Mouse (Mus musculus) olfactory bulb, adult 2 months (tissue): ENCODE results near the gene Slc45a3. TPM values are rescaled to one million over a fixed set of nuclear protein-coding genes. Genes with fewer than 3 reads are reported as not detected.

Source experiments
- H3K27ac ChIP-seq: fragments of 200-500 bp; 2 replicates; pipeline ENCODE4 v1.5.1; 2012; ENCODE audit warnings: low read depth, low read length; ENCODE audit not compliant: insufficient read depth
- H3K4me1 ChIP-seq: fragments of 200-500 bp; 2 replicates; pipeline ENCODE4 v1.6.1; 2012; ENCODE audit warnings: low read length; ENCODE audit not compliant: control insufficient read depth, insufficient read depth
- H3K4me3 ChIP-seq: fragments of 200-500 bp; 2 replicates; pipeline ENCODE4 v1.5.1; 2012; ENCODE audit warnings: mild to moderate bottlenecking, low read depth, low read length, moderate library complexity; ENCODE audit not compliant: insufficient read depth
- CTCF ChIP-seq: fragments of 200-500 bp; IDR thresholded peaks from 2 replicates; pipeline ENCODE4 v1.5.1; 2012; ENCODE audit warnings: low read depth, mild to moderate bottlenecking, low read length, moderate library complexity; ENCODE audit not compliant: insufficient read depth
- POLR2A ChIP-seq: fragments of 200-500 bp; IDR thresholded peaks from 2 replicates; pipeline ENCODE4 v1.6.1; 2012; ENCODE audit warnings: mild to moderate bottlenecking, low read depth, low read length, moderate library complexity; ENCODE audit not compliant: insufficient read depth
- WGBS: fragments of 180-500 bp; shearing (Covaris S2); methylation state at CpG from one replicate; pipeline ENCODE4 v1.1.7; 2018; 5-methylcytosine and 5-hydroxymethylcytosine counted together
- polyA plus RNA-seq: library from polyadenylated mRNA; stranded (reverse); fragments of >200 nt; gene quantifications from 2 replicates; pipeline ENCODE4 v1.2.4, GENCODE M21; 2012; ENCODE audit warnings: low replicate concordance; ENCODE audit not compliant: missing spikeins, insufficient read depth, insufficient read length

The Slc45a3 gene
- polyA plus RNA-seq, 1 experiment = not detected

DNA sequence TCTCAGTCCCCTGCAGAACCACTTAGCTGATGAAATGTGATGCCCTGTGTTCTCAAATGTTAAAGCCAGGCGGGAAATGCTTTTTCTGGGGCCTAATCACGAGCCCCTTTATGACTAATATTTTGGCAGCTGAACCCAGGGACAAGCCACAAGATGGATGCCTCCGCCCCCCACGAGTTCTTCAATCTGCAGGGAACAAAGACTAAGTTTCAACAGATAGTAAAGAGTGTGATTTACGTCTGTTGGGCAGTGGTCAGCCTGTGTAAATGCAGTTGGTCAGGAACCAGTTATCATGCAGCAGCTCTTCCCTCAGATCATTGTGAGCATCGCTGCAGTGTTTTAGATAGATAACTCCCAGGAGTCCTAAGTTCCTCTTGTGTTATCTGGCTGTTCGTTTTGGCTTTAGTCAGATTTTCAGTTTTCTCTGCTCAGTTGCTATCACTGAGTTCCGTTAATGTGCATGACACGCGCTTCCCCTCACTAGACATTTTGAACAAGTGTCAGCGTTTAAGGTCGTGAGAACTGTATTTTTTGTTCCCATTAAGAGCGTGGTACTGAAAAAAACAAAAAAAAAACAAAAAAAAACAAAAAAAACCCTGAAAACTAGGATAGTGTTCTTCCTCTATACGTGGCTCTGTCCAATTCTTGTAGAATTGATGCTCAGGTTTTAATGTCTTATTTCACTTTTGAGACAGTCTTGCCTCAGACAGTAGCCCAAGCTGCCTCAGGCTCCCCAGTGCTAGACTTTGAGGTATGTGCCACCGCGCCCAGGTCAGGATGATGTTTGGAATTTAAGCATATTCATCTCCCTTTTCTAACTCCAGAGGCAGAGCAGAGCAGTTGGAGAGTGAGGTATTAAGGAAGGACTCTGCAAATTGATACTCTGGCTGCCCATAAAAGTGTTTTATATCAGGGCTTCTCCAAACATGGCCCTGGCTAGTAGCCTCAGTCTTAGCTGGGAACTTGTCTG, 19.9 kb upstream of the Slc45a3 start:
- TF ChIP-seq POLR2A = no peak
- no peak for TF ChIP-seq CTCF
- WGBS = 80% methylated on average over 16 of the region's 16 CpGs
- H3K4me3 ChIP-seq = no peak overlapping the region
- no peaks in the 10 kb centered on the region for H3K4me1 ChIP-seq
- no peak overlapping the region for H3K27ac ChIP-seq

DNA sequence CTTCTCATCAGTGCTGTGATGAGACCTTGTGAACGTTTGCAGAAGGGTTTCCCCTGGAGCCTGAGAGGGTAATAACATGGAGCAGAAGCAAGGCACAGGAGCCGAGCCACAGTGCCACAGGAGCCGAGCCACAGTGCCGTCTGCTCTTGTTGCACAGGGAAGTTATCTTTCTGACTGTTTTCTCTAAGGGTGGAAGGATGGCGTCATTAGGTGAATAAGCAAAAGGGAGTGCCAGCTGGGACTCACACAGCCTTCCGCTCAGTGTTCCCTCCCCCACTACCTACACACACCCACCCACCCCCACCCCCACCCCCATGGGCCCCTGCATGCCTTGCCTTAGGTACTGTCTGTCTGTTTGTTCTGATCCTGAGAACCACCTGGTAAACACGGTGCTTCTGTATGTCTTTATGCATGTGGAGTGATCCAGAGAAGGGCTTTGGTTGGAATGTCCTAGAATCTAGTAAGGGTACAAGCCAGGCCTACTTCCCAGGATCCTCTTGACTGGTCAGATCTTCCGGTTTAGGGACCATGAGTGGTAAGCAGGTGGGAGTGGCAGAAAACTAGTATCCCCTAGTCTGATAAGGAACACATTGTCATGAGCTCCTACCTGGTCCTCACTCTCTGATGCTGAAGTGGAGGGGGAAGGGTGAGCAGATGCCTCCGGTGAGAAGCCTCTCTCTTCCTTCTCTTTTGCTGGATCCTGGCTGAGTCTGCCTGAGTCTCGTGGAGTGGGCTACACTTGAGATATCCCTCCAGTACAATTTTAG, 16.9 kb upstream of the Slc45a3 start:
- whole genome bisulfite sequencing = 75% methylated on average over 10 of the region's 10 CpGs
- no peaks in the 10 kb centered on the region for H3K4me1 ChIP-seq
- TF ChIP-seq CTCF (no peak), POLR2A (no peak)
- no peak overlapping the region for H3K4me3 ChIP-seq
- no peak overlapping the region for H3K27ac ChIP-seq

DNA sequence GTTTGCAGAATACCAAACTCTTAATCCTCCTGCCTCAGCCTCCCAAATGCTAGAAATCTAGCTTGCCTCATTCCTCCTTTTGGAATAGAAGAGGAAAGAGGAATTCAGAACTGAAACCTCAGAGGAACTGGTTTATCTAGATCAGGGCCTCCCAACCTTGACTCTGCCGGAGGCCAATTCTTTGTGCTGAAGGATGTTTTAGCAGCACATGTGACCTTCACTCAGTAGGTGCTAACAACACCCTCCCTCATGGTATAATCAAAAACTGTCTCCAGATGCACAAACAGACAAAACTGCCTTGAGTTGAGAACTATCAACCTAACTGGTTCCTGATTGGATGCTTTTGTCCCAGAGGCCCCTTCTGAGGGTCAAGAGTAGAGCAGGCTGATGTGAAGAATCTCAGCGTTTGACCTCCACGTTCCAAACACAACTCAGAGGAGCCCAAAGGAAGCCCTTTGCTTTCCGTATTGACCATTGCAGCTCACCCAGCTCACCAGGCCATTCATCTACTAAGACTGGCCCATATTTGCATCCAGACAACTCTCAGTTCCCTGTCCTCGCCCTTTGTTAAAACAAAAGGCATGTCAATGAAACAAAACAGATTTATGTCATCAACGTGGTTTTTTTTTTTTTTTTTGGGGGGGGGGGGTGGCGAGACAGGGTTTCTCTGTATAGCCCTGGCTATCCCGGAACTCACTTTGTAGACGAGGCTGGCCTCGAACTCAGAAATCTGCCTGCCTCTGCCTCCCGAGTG, 16.1 kb upstream of the Slc45a3 start:
- 89% methylated on average over 11 of the region's 11 CpGs for WGBS
- Histone ChIP-seq H3K4me3 (no peak overlapping the region), H3K4me1 (no peaks in the 10 kb centered on the region), H3K27ac (no peak overlapping the region)
- TF ChIP-seq CTCF = no peak

DNA sequence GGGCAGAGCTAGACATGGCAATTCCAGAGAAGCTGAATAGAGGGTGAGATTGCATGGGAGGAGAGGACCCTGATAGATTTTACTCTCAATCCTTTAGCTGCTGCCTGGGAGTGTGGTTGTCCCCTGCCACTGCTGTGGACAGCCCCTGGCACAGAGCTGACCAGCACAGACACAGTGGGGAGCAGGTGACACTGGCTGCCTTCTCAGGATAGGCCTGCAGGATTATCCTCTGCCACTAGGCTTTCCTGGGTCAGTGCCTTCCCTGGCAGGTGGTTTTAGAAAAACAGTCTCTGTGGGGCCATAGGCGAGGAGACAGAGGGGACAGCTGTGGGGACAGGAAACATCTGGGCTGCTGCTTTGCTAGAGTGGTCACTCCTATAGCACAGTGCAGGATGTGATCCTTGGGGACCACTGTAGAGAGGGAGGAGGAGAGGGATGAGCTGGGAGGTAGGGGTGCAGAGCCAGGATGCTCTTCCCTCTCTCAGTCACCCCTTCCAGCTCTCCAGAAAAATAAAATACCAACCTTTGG, 14.7 kb upstream of the Slc45a3 start:
- Histone ChIP-seq H3K27ac (no peak overlapping the region), H3K4me3 (no peak overlapping the region), H3K4me1 (0 out of 2 replicates have a peak, but pooled peaks cover 3% of the 10 kb centered on the region)
- no peak for TF ChIP-seq POLR2A
- no peak for TF ChIP-seq CTCF
- WGBS = 95% methylated on average over 1 of the region's 1 CpGs

DNA sequence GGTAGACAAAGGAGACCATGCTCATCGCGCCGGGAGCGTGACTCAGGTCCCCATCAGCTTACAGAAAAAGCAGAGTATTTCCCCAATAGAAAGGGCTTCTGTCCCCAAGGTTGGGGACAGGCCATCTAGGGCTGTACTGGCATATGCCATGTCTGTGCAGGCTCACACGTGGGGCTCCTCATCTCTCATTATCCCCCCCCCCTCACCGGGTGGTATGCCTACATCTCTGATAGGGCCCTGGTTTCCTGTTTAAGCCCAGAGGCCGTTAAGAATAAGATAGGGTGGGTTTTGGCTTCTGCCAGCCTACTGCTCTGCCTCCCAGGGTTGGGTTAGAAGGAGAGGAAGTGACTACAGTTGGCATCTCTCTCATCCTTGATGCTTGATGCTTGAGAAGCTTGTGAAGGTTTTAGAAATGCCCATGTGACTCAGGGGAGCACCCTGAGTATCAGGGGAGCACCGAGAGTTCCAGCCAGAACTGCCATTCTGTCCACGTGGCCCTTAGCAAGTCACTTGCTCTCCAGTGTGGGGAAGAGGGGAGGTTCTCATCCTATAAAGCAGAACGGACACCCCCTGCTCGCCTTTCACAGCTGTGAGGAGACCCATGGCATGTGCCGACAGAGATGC, 8.4 kb upstream of the Slc45a3 start:
- no peak overlapping the region for H3K27ac ChIP-seq
- TF ChIP-seq CTCF = no peak
- TF ChIP-seq POLR2A = no peak
- no peak overlapping the region for H3K4me3 ChIP-seq
- H3K4me1 ChIP-seq = peaks cover 13% of the 10 kb centered on the region
- 75% methylated on average over 12 of the region's 12 CpGs for WGBS

DNA sequence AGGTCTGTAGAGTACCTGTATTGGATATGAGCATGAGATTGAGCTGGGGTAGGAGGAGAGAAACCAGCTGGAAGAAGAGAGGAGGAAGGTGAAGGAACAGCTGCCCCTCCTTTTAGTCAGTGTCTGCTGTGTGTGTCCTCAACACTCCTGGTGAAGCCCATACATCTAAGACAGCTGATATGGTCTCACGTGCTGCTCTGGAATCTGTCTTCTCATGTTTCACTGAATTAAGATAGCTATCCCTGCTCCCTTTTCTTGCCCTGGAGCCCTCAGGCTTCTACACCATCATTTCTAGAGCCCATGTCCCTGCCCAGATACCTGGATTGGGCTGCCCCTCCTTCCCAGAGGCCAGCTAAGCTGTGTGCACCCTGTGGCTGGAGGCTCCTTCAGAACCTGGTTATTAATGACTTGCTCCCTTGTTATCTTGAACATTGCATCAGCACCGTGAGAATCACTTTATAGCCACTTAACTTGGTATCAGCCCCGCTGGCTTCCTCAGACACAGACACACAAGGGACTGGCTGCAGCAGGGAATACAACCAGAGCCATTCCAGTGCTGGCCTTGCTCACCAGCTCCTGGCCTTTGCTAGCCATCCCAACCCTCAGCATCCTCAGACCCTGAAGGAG, 7.5 kb upstream of the Slc45a3 start:
- no peak for TF ChIP-seq CTCF
- no peak for TF ChIP-seq POLR2A

DNA sequence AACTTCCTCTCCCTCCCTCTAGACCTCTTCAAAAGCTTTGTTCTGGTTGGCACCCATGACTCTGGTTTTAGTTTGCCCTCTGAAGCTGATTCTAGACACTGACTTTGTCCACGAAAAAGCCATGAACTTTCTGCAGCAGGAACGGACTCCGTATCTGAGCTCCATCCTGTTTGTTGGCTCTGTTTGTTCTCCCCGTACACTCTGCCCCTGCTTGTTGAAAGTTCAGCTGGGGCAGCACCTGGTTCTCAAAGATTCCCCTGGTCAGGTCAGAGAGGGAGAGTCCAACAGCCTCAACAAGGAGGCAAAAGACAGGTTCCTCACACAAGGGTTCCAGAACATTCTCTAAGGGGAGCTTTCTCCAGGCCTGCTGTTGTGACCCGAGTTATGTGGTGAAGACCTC, 5.4 kb upstream of the Slc45a3 start:
- TF ChIP-seq CTCF (no peak), POLR2A (no peak)
- Histone ChIP-seq H3K4me3 (no peak overlapping the region), H3K27ac (no peak overlapping the region), H3K4me1 (peaks cover 14% of the 10 kb centered on the region)
- WGBS = 92% methylated on average over 5 of the region's 5 CpGs

More for the DNA sequence above, 7.5 kb upstream of the Slc45a3 start:
- H3K4me3 ChIP-seq = no peak overlapping the region
- WGBS = 87% methylated on average over 3 of the region's 3 CpGs
- peaks cover 13% of the 10 kb centered on the region for H3K4me1 ChIP-seq
- no peak overlapping the region for H3K27ac ChIP-seq

DNA sequence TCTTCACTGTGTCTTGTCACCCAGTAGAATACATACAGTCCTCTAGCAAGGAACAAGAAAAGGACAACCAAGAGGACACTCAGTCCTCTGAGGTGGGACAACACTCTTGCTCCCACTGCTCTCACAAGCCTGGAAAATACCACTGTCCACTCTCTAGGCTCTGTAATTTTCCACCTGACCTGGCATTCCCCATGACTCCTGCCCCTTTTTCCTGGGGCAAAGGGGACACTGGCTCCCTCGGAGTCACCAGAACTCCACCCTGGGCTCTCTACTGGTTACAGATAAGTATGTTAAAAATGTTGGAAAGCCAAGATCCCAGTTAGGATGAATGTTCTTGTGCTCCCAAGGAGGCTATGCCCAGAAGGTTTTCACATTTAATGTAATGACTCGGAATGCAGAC, 1.8 kb upstream of the Slc45a3 start:
- Histone ChIP-seq H3K27ac (no peak overlapping the region), H3K4me1 (peaks cover 13% of the 10 kb centered on the region), H3K4me3 (no peak overlapping the region)
- 70% methylated on average over 2 of the region's 2 CpGs for WGBS
- TF ChIP-seq POLR2A (no peak), CTCF (no peak)
